Mouse (Mus musculus) midbrain, postnatal 0 days (tissue): ENCODE results near the gene Lpar1. TPM values are rescaled to one million over a fixed set of nuclear protein-coding genes. Genes with fewer than 3 reads are reported as not detected.

Experiments used
- ATAC-seq: fragments of 200-750 bp; cut with Nextera tagmentation; 2 replicates; pipeline ENCODE4 v1.8.0; 2017; ENCODE audit warnings: moderate number of reproducible peaks, mild to moderate bottlenecking, moderate TSS enrichment, moderate library complexity; ENCODE audit not compliant: low FRiP score
- DNase-seq: peaks from one replicate; pipeline ENCODE4 v3.0.0-alpha.2; 2015; ENCODE audit warnings: low spot score
- H3K27ac ChIP-seq: fragments of 300-500 bp; sonication (generic); 2 replicates; pipeline ENCODE4 v1.5.1; 2014; ENCODE audit warnings: low read depth, mild to moderate bottlenecking, low read length, mixed read lengths
- H3K27me3 ChIP-seq: fragments of 300-500 bp; sonication (generic); 2 replicates; pipeline ENCODE4 v1.6.1; 2014; ENCODE audit warnings: low read length, control low read depth, mixed read lengths; ENCODE audit not compliant: insufficient read depth
- H3K36me3 ChIP-seq: fragments of 300-500 bp; sonication (generic); 2 replicates; pipeline ENCODE4 v1.6.1; 2014; ENCODE audit warnings: low read length, control low read depth, mixed read lengths; ENCODE audit not compliant: insufficient read depth
- H3K4me1 ChIP-seq: fragments of 300-500 bp; sonication (generic); 2 replicates; pipeline ENCODE4 v1.6.1; 2014; ENCODE audit warnings: mild to moderate bottlenecking, control low read depth, antibody characterized with exemption, low read length, mixed read lengths; ENCODE audit not compliant: insufficient read depth
- H3K4me2 ChIP-seq: fragments of 300-500 bp; sonication (generic); 2 replicates; pipeline ENCODE4 v1.6.1; 2014; ENCODE audit warnings: low read depth, mild to moderate bottlenecking, low read length, mixed read lengths; ENCODE audit not compliant: poor library complexity, severe bottlenecking
- H3K4me3 ChIP-seq: fragments of 300-500 bp; sonication (generic); 2 replicates; pipeline ENCODE4 v1.5.1; 2014; ENCODE audit warnings: low read depth, mild to moderate bottlenecking, low read length, moderate library complexity
- H3K9ac ChIP-seq: fragments of 300-500 bp; sonication (generic); replicated peaks from 2 replicates; pipeline ENCODE4 v1.6.1; 2014; ENCODE audit warnings: mild to moderate bottlenecking, low read length, moderate library complexity, mixed read lengths; ENCODE audit not compliant: poor library complexity, severe bottlenecking
- H3K9me3 ChIP-seq: fragments of 300-500 bp; sonication (generic); 2 replicates; pipeline ENCODE4 v1.6.1; 2016; ENCODE audit warnings: low read length, control low read depth
- CTCF ChIP-seq: IDR thresholded peaks from 2 replicates; pipeline ENCODE4 v1.5.1; 2016; ENCODE audit warnings: antibody characterized with exemption, mild to moderate bottlenecking
- WGBS: fragments of 180-500 bp; shearing (Covaris S2); extraction: QIAGEN DNeasy Blood & Tissue Kit; methylation state at CpG from one replicate; pipeline ENCODE4 v1.1.7; 2014; 5-methylcytosine and 5-hydroxymethylcytosine counted together
- microRNA-seq: library from miRNA; unstranded; fragments of <30 nt; microRNA quantifications from one replicate; pipeline ENCODE4, GENCODE M21; 2016; ENCODE audit warnings: borderline number of aligned reads
- polyA plus RNA-seq: library from polyadenylated mRNA; unstranded; fragments of >200 nt; fragmentation: Nextera tagmentation; extraction: Ambion mirVana; gene quantifications from 2 replicates; pipeline ENCODE4 v1.2.1, GENCODE M21; 2015
- total RNA-seq: library from RNA; depleted of rRNA; stranded (reverse); fragments of >200 nt; gene quantifications from 2 replicates; pipeline ENCODE4 v1.2.3, GENCODE M21; 2014; rRNA removed

Lpar1 gene
- total and polyA plus RNA-seq, 2 experiments from 2014 or later, result 19.1 to 28.7 TPM

DNA sequence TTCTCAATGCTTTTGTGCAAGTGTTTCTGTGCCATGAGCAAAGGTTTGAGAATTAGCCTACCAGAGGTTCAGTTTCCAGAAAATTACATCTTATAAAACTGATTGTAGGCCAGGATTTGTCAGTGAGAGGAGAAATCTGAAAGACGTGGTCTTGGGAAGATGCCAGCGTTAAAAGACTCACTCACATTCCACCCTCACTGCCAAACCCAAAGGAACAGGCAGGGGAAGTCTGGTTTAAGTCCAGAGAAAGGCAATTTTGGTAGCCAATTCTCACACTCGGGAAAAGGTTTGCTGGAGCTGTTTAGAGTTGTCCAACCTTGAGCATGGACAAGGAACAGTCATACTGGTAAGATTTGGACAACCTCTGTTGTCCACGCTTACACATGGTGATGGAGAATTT lies 136.4 kb downstream of the Lpar1 start:
- H3K27me3 ChIP-seq, result no peaks in the 10 kb centered on the region
- H3K9ac ChIP-seq, result no peak overlapping the region
- no peak overlapping the region for H3K27ac ChIP-seq
- H3K4me3 ChIP-seq, result no peak overlapping the region
- H3K36me3 ChIP-seq, result no peaks in the 10 kb centered on the region
- WGBS, result 72% methylated on average over 4 of the region's 4 CpGs
- ATAC-seq (no peak), DNase-seq (peak; percentile 26)
- no peaks in the 10 kb centered on the region for H3K9me3 ChIP-seq
- H3K4me2 ChIP-seq, result no peak overlapping the region
- no peaks in the 10 kb centered on the region for H3K4me1 ChIP-seq
- TF ChIP-seq CTCF, result no peak

DNA sequence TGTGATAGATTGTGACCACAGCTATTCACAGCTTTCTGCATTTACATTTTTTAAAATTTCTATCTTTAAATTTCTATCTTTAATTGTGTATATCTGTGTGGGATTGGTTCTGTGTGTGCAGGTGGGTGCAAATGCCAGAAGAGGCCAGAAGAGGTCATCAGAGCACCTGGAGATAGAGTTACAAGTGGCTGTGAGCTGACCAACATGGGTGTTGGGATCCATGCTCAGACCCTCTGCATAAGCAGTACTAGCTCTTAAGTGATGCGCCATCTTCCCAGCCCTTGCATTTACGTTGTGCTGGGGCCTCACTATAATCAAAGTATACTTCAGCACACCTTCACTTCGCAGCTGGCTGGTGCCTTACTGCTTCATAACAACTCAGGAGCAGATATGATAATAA lies 138.2 kb downstream of the Lpar1 start:
- Histone ChIP-seq H3K4me2 (no peak overlapping the region), H3K27ac (no peak overlapping the region), H3K4me1 (no peaks in the 10 kb centered on the region), H3K27me3 (no peaks in the 10 kb centered on the region), H3K9me3 (no peaks in the 10 kb centered on the region), H3K4me3 (no peak overlapping the region), H3K9ac (no peak overlapping the region), H3K36me3 (no peaks in the 10 kb centered on the region)
- no peak for ATAC-seq
- no peak for TF ChIP-seq CTCF
- no peak for DNase-seq
- WGBS, result 94% methylated on average over 3 of the region's 3 CpGs

DNA sequence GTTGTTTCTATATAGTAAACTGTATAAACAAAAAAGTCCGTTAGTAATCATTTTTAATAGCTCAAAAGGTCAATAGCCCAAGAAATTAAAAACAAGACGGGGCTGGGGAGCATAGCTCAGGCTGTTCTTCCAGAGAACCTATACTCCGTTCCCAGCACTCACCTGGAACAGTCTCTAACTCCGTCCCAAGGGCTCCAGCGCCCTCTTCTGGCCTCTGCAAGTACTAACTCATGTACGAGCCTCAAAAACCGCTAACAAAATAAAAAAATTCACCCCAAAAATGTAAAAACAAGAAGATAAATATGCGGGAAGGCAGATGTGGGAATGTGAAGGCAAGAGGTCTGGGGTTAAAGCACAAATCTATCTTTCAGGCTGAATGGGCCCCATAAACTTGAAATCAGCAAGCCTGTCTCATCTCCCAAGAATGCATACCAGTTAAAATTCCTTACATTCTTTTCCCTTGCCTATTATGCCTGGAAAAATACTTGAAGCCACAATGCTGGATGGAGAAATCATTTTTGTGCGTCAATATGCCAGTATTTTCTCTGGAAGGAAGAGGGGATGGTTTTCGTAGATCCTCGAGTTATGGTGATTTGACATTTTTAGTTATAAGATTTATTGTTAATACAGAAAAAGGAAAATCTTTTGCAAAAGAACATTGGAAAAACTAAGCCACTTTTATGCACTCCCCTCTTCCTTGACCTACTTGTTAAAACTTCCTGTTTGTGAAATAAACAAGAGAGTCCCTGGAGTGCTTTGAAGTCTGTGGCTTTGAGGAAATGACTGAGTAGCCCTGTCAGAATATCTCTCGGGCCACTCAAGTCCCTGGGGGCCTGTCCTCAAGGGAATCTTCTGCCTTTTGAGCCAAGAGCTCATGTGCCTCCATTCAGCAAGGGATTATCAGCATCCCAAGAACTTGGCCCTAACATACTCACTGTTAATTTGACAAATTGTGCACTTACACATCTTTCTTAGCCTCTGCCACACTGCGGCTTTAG lies 140.2 kb downstream of the Lpar1 start:
- H3K4me2 ChIP-seq, result no peak overlapping the region
- no peak overlapping the region for H3K9ac ChIP-seq
- no peaks in the 10 kb centered on the region for H3K4me1 ChIP-seq
- TF ChIP-seq CTCF, result no peak
- ATAC-seq, result no peak
- H3K4me3 ChIP-seq, result no peak overlapping the region
- 77% methylated on average over 13 of the region's 13 CpGs for WGBS
- no peaks in the 10 kb centered on the region for H3K27me3 ChIP-seq
- no peaks in the 10 kb centered on the region for H3K9me3 ChIP-seq
- H3K27ac ChIP-seq, result no peak overlapping the region
- no peaks in the 10 kb centered on the region for H3K36me3 ChIP-seq
- no peak for DNase-seq

DNA sequence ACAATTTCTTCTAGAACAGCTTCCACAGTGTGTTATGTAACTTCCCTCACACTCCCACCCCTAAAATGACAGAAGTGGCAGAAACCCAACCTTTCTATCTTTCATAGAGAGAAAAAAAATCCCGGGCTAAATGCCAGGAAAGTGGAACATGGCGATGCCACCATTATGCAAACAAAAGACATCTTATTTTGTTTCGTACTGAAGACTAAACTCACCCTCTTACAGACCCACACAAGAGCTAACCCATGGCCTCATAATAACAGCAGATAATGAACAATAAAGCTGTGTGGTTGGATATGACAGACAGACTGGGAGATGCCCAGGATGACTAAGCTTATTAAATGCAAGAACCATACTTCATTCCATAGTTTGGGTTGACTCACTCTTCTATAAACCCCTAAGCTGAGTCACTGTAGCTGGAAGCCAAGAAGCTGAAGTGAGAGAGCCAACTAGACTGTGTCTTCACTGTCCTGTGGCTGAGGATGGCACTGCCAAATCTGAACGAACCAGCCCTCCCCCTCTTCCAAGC lies 151.7 kb downstream of the Lpar1 start:
- DNase-seq (peak; percentile 32), ATAC-seq (no peak; the same call in 1 of the 2 replicates)
- Histone ChIP-seq H3K4me1 (no peaks in the 10 kb centered on the region), H3K27me3 (no peaks in the 10 kb centered on the region), H3K9ac (no peak overlapping the region), H3K4me2 (no peak overlapping the region), H3K27ac (no peak overlapping the region), H3K4me3 (no peak overlapping the region), H3K36me3 (no peaks in the 10 kb centered on the region), H3K9me3 (no peaks in the 10 kb centered on the region)
- 81% methylated on average over 4 of the region's 4 CpGs for WGBS
- no peak for TF ChIP-seq CTCF

- DNase-seq, result peak; percentile 72
- Histone ChIP-seq H3K9ac (no peak overlapping the region), H3K27ac (no peak overlapping the region), H3K9me3 (no peaks in the 10 kb centered on the region), H3K4me3 (no peak overlapping the region), H3K36me3 (no peaks in the 10 kb centered on the region), H3K4me1 (no peaks in the 10 kb centered on the region), H3K4me2 (no peak overlapping the region), H3K27me3 (no peaks in the 10 kb centered on the region)
- ATAC-seq, result no peak
- 85% methylated on average over 12 of the region's 12 CpGs for WGBS
- TF ChIP-seq CTCF, result no peak
Measured at GRCm38 (mm10) chr4:58400861-58401341, 152.8 kb downstream of the Lpar1 start.

Small RNA genes within 50 kb of the gene (microRNA-seq; reads per million reads assigned to microRNA genes)
- not detected for gene Mir3095

Other genes with a start within 250 kb of the Lpar1 start
- gene Olfr267, start 233.8 kb upstream of the Lpar1 start, total RNA-seq, result 0.99 TPM in 1 of 2 replicates, not detected in the other
- not detected in 2 replicates for gene Olfr267, start 233.8 kb upstream of the Lpar1 start, polyA plus RNA-seq